Mouse (Mus musculus) adrenal gland, postnatal 14 days (tissue): Measurements from ENCODE around the gene Cdipt. TPM values are rescaled to one million over a fixed set of nuclear protein-coding genes. Genes with fewer than 3 reads are reported as not detected.
A peak's percentile ranks its signal among the peaks of the same experiment; 100 is the strongest.

Experiments
- DNase-seq: peaks from one replicate; pipeline ENCODE4 v3.0.0; 2021; ENCODE audit warnings: mixed read lengths
- total RNA-seq: library from RNA; stranded (reverse); gene quantifications from 2 replicates; pipeline ENCODE4 v1.2.3, GENCODE M21; 2021

Cdipt gene
- total RNA-seq, 1 experiment from 2014 or later: 78.2 TPM

DNA sequence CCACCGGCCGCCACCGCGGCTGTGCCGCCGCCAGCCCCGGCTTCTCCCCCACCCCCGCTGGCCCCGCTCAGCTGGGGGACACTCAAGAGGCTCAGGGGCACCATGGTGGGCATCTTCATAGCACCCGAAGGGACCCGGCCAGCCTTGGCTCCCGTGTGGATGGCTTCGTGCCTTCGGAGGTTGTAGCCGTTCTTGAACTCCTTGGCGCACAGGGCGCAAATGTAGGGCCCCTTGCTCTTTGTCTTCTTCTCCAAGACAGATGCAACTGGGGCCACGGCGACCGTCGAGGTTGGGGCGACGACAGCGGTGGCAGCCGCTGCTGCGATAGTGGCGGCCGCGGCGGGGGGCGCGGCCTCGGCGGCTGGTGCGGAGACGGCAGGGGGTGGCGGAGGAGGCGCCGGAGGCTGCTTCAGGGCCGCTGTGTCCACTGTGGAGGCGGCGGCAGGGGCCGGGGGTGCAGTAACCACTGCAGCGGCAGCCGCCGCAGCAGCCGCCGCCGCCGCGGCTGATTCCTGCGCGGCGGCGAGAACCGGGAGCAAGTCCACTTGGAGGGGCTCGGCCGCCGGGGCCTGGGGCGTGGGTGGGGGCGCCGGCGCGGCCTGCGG lies 49.9 kb downstream of the Cdipt start:
- DNase-seq: peak; percentile 82

DNA sequence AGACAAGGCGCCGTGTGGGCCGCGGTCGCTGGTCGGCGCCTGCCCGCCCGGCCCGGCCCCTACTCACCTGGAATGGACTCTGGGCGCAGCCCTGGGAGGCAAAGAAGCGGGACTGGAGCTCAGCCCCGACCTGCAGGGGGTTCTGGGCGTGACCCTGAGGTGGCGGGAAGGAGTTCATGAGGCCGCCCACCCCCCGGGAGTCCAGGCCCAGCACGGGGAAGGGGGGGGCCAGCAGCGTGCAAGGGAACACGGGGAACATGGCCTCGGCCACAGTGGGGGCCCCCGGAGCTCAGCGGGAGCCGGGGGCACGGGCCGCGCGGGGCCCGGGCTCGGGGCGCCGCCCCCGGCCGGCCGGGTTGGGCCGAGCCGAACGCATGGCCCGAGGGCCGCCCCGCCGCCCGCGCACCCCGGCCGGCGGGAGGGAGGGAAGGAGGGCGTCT lies 50.5 kb downstream of the Cdipt start:
- peak; percentile 81 for DNase-seq

DNA sequence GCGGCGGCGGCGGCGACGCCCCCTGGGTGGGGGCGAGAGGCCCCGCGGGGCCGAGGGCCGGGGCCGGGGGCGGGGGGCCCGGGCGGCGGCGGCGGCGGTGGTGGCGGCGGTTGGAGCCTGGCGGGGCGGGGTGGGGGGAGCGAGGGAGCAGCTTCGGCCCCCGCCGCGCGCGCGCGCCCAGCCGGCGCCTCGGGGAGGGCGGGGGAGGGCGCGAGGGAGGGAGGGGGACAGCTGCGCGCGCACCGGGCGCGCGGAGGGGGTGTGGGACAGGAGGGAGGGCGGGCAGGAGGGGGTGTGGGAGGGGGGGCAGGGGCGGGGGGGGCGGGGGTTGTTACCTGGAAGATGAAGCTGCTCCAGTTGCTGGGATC lies 50.9 kb downstream of the Cdipt start:
- no peak for DNase-seq

DNA sequence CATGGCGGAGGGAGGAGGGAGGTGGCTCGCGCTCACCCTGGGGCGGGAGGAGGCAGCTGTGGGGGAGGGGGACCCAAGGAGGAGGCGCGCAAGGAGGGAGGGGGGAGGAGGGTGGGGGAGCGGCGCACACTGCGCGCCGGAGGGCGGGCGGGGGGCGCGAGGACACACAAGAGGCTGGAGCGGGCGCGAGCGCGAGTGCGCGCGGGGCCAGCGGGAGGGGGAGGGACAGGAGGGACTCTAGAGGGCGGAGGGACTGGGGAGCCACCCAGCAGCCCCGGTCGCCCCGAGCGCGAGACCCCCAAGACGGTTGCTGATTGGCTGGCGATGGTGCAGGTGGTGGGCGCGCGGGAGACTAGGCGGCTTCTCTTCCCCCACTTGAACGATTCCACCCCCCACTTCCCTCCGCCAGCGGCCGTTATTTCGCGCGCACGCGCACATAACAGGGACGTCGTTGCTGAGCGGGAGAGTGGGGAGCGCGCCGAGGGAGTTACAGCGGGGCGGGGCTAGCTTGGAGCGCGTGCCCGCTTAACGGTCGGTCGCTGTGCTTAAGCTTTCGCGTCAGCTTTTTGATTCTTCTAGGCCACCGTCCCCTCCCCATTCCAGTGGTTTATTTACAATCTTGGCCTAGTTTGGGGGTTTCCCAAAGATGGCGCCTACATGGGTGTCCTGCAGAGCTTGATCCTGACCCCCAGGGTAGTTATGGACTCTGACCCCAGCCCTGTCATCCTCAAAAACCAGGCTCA lies 51.4 kb downstream of the Cdipt start, which contains the start of gene Maz:
Maz (minus strand) TSS at position 54 of the 743 bp plus-strand sequence.
- peak; percentile 99 for DNase-seq

DNA sequence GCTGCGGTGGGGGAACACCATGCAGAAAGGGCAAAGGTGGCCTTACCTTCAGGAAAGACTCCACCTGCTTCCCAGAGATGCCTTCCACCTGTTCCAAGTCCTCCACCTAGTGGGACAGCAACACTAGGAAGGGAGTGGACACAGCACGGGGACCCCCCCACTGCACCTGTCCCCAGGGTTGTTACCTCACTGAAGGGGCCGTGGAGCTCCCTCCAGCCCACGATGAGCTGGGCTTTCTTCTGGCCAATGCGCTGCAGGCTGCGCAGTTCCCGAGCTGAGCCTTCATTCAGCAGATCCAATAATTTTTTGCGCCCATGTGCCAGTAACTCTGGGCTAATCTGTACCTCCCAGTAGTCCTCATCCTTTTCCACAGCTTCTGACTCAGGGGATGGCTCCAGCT lies 52.2 kb downstream of the Cdipt start:
- DNase-seq: peak; percentile 43

Other genes with a start within 250 kb of the Cdipt start
- gene Mapk3, start 216.3 kb upstream of the Cdipt start, total RNA-seq: 128 and 136 TPM in 2 replicates
- gene Gdpd3, start 209.6 kb upstream of the Cdipt start, total RNA-seq: 3.8 and 5.6 TPM in 2 replicates
- gene Ypel3, start 199.0 kb upstream of the Cdipt start, total RNA-seq: 129 and 173 TPM in 2 replicates
- 1.2 and 1.5 TPM in 2 replicates for gene Tbx6, start 194.4 kb upstream of the Cdipt start, total RNA-seq
- 94.7 and 109 TPM in 2 replicates for gene Ppp4c, start 183.4 kb upstream of the Cdipt start, total RNA-seq
- gene Fam57b, start 178.2 kb upstream of the Cdipt start, total RNA-seq: 32.1 and 32.5 TPM in 2 replicates
- gene 4930451I11Rik, start 144.3 kb upstream of the Cdipt start, total RNA-seq: not detected in 2 replicates
- 0.63 and 0.64 TPM in 2 replicates for gene Doc2a, start 128.5 kb upstream of the Cdipt start, total RNA-seq
- 24.1 and 30.2 TPM in 2 replicates for gene Hirip3, start 113.9 kb upstream of the Cdipt start, total RNA-seq
- 39.2 and 41.9 TPM in 2 replicates for gene Ino80e, start 113.5 kb upstream of the Cdipt start, total RNA-seq
- gene Taok2, start 91.2 kb upstream of the Cdipt start, total RNA-seq: 68.8 and 79.4 TPM in 2 replicates
- gene Tmem219, start 53.0 kb upstream of the Cdipt start, total RNA-seq: 27.6 and 27.9 TPM in 2 replicates
- 20.2 and 24.7 TPM in 2 replicates for gene Kctd13, start 47.0 kb upstream of the Cdipt start, total RNA-seq
- gene Asphd1, start 26.3 kb upstream of the Cdipt start, total RNA-seq: 1.7 and 2.2 TPM in 2 replicates
- gene Sez6l2, start 25.4 kb upstream of the Cdipt start, total RNA-seq: 54.2 and 62.2 TPM in 2 replicates
- 1.6 TPM in 2 replicates for gene Cdiptos, start 184 bp downstream of the Cdipt start, total RNA-seq
- 61.7 and 63.8 TPM in 2 replicates for gene Mvp, start 38.7 kb downstream of the Cdipt start, total RNA-seq
- gene Pagr1b, start 40.6 kb downstream of the Cdipt start, total RNA-seq: 3.0 and 3.2 TPM in 2 replicates
- 7.9 and 24.6 TPM in 2 replicates for gene Pagr1a, start 41.4 kb downstream of the Cdipt start, total RNA-seq
- gene Gm42742, start 45.2 kb downstream of the Cdipt start, total RNA-seq: 8.4 and 26.9 TPM in 2 replicates
- 3.5 and 4.6 TPM in 2 replicates for gene Prrt2, start 45.3 kb downstream of the Cdipt start, total RNA-seq
- gene Maz, start 51.1 kb downstream of the Cdipt start, total RNA-seq: 133 and 142 TPM in 2 replicates
- gene Kif22, start 66.6 kb downstream of the Cdipt start, total RNA-seq: 18.9 and 21.7 TPM in 2 replicates
- gene Zg16, start 111.4 kb downstream of the Cdipt start, total RNA-seq: not detected in 2 replicates
- 1.3 and 5.7 TPM in 2 replicates for gene AI467606, start 115.4 kb downstream of the Cdipt start, total RNA-seq
- 1.8 and 11.4 TPM in 2 replicates for gene Qprt, start 146.3 kb downstream of the Cdipt start, total RNA-seq
- gene Spn, start 161.9 kb downstream of the Cdipt start, total RNA-seq: 1.4 and 7.9 TPM in 2 replicates
- 50.9 and 55.4 TPM in 2 replicates for gene Cd2bp2, start 220.1 kb downstream of the Cdipt start, total RNA-seq
- gene Tbc1d10b, start 232.6 kb downstream of the Cdipt start, total RNA-seq: 38.9 and 45.6 TPM in 2 replicates
- gene Mylpf, start 233.0 kb downstream of the Cdipt start, total RNA-seq: 4.3 and 4.9 TPM in 2 replicates